Mouse (Mus musculus): ENCODE measurements around the gene Ttc9c. TPM values are rescaled to one million over a fixed set of nuclear protein-coding genes. Genes with fewer than 3 reads are reported as not detected.
"Not testable (repeated sequence)": the region's sequence is repeated elsewhere in the genome, so short reads cannot be mapped to it uniquely, and the experiment has no call there.

The Ttc9c gene
- polyA plus RNA-seq, 1 experiment, result 0.24 TPM

DNA sequence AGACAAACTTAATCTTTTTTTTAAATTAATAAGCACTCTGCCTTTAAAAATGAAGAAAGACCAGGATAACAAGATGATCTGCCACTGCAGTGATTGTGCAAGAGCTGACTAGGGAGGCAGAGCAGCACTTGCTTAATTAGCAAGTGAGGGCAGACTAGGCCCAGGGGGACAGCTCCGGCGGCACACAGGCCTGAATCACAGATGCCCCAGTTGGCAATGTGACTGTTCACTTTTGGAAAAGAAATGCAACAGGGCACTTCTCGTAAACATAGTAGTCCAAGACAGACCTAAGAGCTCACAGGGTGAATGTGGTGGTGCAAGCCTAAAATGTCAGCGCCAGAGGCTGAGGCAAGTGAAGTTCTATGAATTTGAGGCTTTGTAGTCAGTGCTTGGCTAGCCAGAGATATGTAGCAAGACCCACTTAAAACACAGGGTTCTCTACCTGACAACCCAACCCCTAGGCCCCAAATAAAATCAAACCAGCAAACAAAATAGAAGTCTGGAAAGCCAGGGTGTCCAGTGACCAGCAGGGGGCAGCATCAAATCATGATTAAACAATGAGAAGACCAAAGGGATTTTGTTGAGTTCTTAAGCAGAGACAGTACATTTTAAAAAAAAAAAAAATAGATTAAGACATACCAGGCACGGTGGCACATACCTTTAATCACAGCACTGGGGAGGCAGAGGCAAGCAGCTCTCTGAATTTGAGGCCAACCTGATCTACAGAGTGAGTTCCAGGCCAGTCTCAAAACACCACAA, 25.4 kb upstream of the Ttc9c start:
- TF ChIP-seq TAL1 (IDR thresholded peaks at IDR 0.05; ENCODE audit: low read length) (no peak), GATA1 (IDR thresholded peaks at IDR 0.05; ENCODE audit: low read length) (no peak)
- no peaks in the 10 kb centered on the region for H3K9me3 ChIP-seq (ENCODE audit: control insufficient read depth, low read length)
- H3K4me1 ChIP-seq (ENCODE audit: control insufficient read depth), result peaks cover 19% of the 10 kb centered on the region
- peaks cover 63% of the 10 kb centered on the region for H3K36me3 ChIP-seq (ENCODE audit: control insufficient read depth)
- no peaks in the 10 kb centered on the region for H3K27me3 ChIP-seq (ENCODE audit: control insufficient read depth)
- H3K4me3 ChIP-seq (replicated peaks), result no peak overlapping the region

DNA sequence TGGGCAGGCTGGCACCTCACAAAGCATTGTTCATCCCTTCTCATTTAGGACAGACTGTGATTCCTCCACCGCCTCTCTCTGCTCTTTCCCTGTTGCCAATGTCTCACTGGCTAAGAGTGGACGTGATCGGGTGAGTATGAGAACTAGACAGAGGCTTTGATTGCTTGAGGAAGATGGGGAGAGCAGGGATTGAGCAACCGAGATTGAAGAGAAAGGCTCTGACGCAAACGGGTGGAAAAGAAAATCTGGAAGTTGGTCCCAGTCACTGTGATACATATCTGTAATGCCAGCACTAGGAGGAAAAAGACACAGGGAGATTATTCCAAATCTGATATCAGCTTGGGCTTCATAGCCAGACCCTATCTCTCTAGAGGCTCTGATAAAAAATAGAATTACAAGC, 23.8 kb upstream of the Ttc9c start:
- H3K4me1 ChIP-seq (ENCODE audit: control insufficient read depth), result peaks cover 35% of the 10 kb centered on the region
- H3K9me3 ChIP-seq (ENCODE audit: control insufficient read depth, low read length), result no peaks in the 10 kb centered on the region
- no peak overlapping the region for H3K4me3 ChIP-seq (replicated peaks)
- TF ChIP-seq TAL1 (IDR thresholded peaks at IDR 0.05; ENCODE audit: low read length) (no peak), GATA1 (IDR thresholded peaks at IDR 0.05; ENCODE audit: low read length) (no peak)
- no peaks in the 10 kb centered on the region for H3K27me3 ChIP-seq (ENCODE audit: control insufficient read depth)
- peaks cover 55% of the 10 kb centered on the region for H3K36me3 ChIP-seq (ENCODE audit: control insufficient read depth)

DNA sequence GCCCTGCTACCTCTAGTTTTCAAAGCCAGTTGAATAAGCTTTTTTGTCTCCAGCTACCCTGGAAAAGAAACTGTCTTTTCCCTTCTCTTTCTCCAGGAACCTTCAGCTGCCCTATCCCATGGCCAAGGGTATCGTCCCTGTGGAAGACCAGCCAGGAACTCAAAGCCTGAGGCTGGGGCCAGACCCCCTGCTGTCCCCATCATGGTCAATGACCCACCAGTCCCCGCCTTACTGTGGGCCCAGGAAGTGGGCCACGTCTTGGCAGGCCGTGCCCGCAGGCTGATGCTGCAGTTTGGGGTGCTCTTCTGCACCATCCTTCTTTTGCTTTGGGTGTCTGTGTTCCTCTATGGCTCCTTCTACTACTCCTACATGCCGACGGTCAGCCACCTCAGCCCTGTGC, 21.9 kb upstream of the Ttc9c start:
- H3K4me1 ChIP-seq (ENCODE audit: control insufficient read depth), result peaks cover 49% of the 10 kb centered on the region
- H3K27me3 ChIP-seq (ENCODE audit: control insufficient read depth), result no peaks in the 10 kb centered on the region
- no peaks in the 10 kb centered on the region for H3K9me3 ChIP-seq (ENCODE audit: control insufficient read depth, low read length)
- peak overlapping the region; percentile 71 for H3K4me3 ChIP-seq (replicated peaks)
- peaks cover 39% of the 10 kb centered on the region for H3K36me3 ChIP-seq (ENCODE audit: control insufficient read depth)
- TF ChIP-seq TAL1 (IDR thresholded peaks at IDR 0.05; ENCODE audit: low read length) (no peak), GATA1 (IDR thresholded peaks at IDR 0.05; ENCODE audit: low read length) (no peak)

DNA sequence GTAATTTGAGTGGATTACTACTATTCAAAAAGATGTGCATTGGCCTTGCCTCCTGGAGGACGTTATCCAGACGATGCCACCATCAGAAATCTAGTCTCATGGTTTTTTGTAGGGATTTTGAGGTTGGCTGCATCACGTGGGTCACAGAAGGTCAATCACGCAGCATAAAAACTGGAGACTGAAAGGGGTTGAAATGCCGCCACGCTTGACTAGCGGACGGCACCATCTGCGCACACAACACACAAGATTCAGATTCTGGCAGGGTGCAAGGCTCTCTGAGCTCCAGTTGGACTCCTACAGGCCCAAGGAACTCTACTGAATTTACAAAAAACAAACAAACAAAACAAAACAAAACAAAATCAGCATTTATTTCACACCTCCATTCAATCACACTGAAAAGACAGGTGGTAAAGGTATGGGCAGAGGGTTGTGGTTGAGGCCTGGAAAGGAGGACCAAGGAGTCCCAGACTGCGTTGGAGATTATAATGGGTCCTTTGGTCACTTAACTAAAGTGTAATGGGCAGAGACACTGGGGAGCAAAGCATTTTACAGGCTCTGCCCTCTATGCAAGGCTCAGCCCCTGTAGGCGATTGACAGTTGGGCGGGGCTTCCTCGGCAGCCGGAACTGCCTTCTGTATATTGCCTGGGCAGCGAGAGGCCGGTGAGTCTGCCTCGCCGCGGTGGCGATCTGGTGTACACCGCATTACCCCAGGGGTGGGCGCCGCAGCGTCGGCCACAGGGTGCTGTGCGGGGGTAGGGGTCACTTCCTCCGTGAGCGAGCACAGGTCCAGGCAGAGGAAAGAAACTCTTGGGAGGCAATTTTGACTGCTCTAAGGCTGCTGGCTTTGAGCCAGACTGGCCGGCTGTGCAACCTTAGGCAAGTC, 21.0 kb upstream of the Ttc9c start:
- no peaks in the 10 kb centered on the region for H3K9me3 ChIP-seq (ENCODE audit: control insufficient read depth, low read length)
- H3K4me1 ChIP-seq (ENCODE audit: control insufficient read depth), result peaks cover 51% of the 10 kb centered on the region

DNA sequence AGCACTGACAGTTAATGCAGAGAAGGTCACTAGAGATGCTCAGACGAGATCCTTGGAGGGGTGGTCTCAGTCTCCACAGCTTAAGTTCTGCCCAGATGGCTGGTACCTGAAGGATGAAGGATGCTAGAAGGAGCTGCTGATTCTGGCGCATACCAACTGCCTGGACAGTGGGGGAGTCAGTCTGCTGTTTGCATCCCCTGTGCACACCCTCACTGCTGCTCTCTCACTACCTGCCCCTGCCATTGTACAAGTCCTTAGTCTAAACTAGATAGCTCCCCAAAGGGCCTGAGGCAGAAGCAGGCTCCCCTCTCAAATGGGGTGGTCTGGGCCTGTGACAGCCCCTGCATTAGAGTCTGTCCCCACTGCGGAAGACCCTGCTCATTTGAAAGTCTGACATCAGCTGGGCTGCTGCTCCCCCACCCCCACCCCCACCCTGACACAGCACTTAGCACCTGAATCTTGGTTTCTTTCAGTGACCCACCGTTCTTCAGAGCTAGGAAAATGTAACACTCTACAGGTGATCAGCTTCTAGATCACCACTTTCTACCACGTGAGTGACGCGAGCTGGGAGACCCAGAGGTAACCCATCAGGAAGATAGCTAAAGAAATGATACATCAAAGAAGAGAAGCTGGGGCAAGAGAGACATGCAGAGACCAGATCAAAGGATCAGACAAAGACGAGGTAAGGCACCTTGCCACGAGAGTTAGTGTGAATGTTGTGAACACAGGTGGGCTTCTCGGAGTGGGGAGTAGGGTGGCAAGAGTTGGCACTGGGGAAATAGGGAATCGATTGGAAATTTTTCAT, 20.2 kb upstream of the Ttc9c start, which contains the start of gene Gng3:
Gng3 (minus strand) TSS at position 92 of the 805 bp plus-strand sequence.
- Histone ChIP-seq H3K36me3 (ENCODE audit: control insufficient read depth) (peaks cover 44% of the 10 kb centered on the region), H3K27me3 (ENCODE audit: control insufficient read depth) (no peaks in the 10 kb centered on the region), H3K9me3 (ENCODE audit: control insufficient read depth, low read length) (no peaks in the 10 kb centered on the region), H3K4me3 (replicated peaks) (peak within 1 kb of the TSS; percentile 86), H3K4me1 (ENCODE audit: control insufficient read depth) (peaks cover 51% of the 10 kb centered on the region)
- TF ChIP-seq TAL1 (IDR thresholded peaks at IDR 0.05; ENCODE audit: low read length), result no peak
- no peak for TF ChIP-seq GATA1 (IDR thresholded peaks at IDR 0.05; ENCODE audit: low read length)

More for the DNA sequence above, 21.0 kb upstream of the Ttc9c start:
- Histone ChIP-seq H3K27me3 (ENCODE audit: control insufficient read depth) (no peaks in the 10 kb centered on the region), H3K4me3 (replicated peaks) (peak overlapping the region; percentile 71), H3K36me3 (ENCODE audit: control insufficient read depth) (peaks cover 39% of the 10 kb centered on the region)
- TF ChIP-seq GATA1 (IDR thresholded peaks at IDR 0.05; ENCODE audit: low read length) (no peak), TAL1 (IDR thresholded peaks at IDR 0.05; ENCODE audit: low read length) (no peak)

DNA sequence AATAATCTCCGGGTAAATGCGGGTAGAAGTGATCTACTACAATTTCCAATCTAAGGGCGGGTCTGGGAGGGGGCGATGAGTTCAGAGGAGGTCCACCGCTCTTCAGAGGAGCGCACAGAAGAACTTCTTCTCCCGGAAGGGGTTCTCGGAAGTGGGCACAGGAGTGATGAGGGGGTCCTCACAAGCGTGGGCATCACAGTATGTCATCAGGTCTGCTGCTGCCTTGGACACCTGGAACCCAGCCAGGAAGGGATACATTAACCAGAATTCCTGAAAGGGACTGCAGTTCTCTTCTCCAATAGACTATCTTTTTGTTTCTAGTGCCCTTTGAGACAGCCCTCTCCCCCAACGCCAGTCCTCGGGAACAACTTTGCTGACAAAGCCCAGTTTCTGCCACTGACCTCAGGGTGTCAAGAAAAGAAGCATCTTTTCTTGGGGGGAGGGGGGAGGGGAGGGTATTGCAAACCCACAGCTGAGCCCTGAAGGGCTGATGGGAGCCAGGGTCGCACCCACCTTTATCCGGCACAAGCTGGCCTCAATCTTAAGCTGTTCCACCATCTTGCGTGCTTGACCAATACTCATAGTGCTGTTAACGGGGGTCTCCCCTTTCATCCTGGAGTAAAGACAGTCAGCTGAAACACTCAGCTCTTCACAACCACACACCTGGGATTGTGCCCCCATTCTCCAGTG, 19.1 kb upstream of the Ttc9c start:
- no peaks in the 10 kb centered on the region for H3K27me3 ChIP-seq (ENCODE audit: control insufficient read depth)
- H3K9me3 ChIP-seq (ENCODE audit: control insufficient read depth, low read length), result no peaks in the 10 kb centered on the region
- H3K4me3 ChIP-seq (replicated peaks), result peak overlapping the region; percentile 86
- peaks cover 50% of the 10 kb centered on the region for H3K36me3 ChIP-seq (ENCODE audit: control insufficient read depth)
- TF ChIP-seq TAL1 (IDR thresholded peaks at IDR 0.05; ENCODE audit: low read length), result no peak
- TF ChIP-seq GATA1 (IDR thresholded peaks at IDR 0.05; ENCODE audit: low read length), result no peak
- H3K4me1 ChIP-seq (ENCODE audit: control insufficient read depth), result peaks cover 51% of the 10 kb centered on the region

DNA sequence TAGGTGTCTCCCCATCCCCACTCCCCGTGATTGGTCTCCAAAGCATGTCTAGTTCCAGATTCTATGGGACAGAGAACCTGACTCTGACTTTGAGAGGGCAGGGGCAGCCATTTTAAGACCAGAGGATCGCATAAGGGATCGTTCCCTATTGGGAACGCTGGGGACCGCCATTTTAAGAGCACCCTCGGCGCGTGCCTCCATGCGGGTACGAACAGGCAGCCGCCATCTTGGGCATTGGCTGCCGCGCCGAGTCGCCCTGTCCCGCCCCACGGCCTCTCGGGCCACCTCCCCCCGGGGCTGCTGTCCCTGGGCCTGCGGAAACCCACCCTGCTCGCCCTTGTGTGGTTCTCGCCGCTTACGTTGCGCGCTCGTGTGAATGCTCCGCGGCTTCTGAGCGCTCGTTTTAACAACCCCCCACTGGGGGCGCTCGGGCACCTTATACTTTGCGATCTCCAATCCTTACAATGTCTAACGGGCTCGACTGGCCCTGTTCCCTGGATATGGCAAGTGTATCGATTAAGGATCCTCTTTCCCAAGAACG, 18.2 kb upstream of the Ttc9c start, which contains the start of gene Bscl2:
Bscl2 (plus strand) TSS at position 217 of the 541 bp plus-strand sequence.
- peak within 1 kb of the TSS; percentile 86 for H3K4me3 ChIP-seq (replicated peaks)
- no peaks in the 10 kb centered on the region for H3K9me3 ChIP-seq (ENCODE audit: control insufficient read depth, low read length)
- H3K36me3 ChIP-seq (ENCODE audit: control insufficient read depth), result peaks cover 52% of the 10 kb centered on the region
- no peak for TF ChIP-seq GATA1 (IDR thresholded peaks at IDR 0.05; ENCODE audit: low read length)
- no peak for TF ChIP-seq TAL1 (IDR thresholded peaks at IDR 0.05; ENCODE audit: low read length)
- H3K4me1 ChIP-seq (ENCODE audit: control insufficient read depth), result peaks cover 52% of the 10 kb centered on the region
- H3K27me3 ChIP-seq (ENCODE audit: control insufficient read depth), result no peaks in the 10 kb centered on the region

DNA sequence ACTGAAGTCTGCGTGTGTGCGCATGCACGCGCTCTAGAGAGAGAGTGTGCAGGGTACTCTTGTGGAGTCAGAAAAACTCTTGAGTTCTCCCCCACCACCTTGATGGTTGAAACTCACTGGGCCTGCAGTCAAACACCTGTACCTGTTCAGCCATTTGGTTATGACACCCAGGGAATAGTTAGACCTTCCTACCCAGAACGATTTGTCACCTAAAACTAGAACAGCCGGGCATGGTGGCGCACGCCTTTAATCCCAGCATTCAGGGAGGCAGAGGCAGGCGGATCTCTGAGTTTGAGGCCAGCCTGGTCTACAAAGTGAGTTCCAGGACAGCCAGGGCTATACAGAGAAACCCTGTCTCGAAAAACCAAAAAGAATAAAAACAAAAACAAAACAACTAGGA, 17.2 kb upstream of the Ttc9c start:
- H3K4me1 ChIP-seq (ENCODE audit: control insufficient read depth), result peaks cover 51% of the 10 kb centered on the region
- H3K9me3 ChIP-seq (ENCODE audit: control insufficient read depth, low read length); H3K27me3 ChIP-seq (ENCODE audit: control insufficient read depth); H3K4me3 ChIP-seq (replicated peaks): not testable (repeated sequence)
- peaks cover 55% of the 10 kb centered on the region for H3K36me3 ChIP-seq (ENCODE audit: control insufficient read depth)

All from erythroblast, embryonic 14.5 days (primary cell).